Mouse (Mus musculus): ENCODE measurements around the gene Ift122. TPM values are rescaled to one million over a fixed set of nuclear protein-coding genes. Genes with fewer than 3 reads are reported as not detected.

Ift122 gene
- polyA plus RNA-seq, 1 experiment from 2014 or later, result 18.8 TPM

DNA sequence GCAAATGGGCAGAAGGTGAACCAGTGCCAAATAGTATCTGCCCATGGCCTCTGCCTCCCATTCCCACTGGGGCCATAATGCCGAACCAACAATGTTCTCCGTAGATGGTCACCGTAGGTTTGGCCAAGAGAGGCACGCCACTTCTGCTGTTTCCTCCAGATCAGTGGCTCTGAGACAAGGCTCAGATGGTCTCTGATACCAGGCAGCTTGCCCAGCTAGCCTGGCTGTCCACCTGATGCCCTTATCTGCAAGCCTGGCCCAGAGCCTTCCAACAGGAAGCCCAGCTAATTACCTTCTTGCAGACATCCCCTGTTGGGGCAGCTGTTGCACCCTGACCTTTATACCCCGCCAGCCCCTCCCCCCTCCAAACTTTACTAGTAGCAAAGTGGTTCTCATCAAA, 114.8 kb downstream of the Ift122 start:
- 71% methylated on average over 5 of the region's 5 CpGs for WGBS
- Histone ChIP-seq H3K36me3 (peaks cover 8% of the 10 kb centered on the region; the same call in 1 of the 2 replicates), H3K27ac (no peak overlapping the region), H3K4me2 (no peak overlapping the region), H3K4me1 (peaks cover 17% of the 10 kb centered on the region), H3K9me3 (no peaks in the 10 kb centered on the region), H3K27me3 (replicated peaks) (no peaks in the 10 kb centered on the region), H3K9ac (no peak overlapping the region), H3K4me3 (replicated peaks) (no peak overlapping the region)
- no peak for ATAC-seq (ENCODE audit: insufficient read depth, low FRiP score, low read depth)

DNA sequence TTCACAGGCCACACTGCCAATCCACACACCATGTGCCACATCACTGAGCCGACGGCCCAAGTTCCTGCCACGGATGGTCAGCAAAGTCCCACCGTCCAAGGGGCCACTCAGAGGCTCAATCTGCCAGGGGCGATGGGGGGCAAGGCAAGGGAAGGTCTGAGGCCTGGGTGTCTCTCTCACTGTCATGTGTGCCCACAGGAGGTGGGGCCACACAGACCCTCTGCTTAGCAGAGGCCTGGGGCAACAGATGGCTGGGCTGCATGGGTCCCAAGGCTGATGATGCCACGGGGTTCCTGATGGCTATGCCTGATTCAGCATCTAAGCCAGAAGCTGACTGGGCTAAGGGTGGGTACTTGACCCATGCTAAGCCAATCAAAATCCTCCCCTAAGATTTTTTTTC, 115.4 kb downstream of the Ift122 start:
- Histone ChIP-seq H3K4me2 (no peak overlapping the region), H3K9me3 (no peaks in the 10 kb centered on the region), H3K4me3 (replicated peaks) (no peak overlapping the region), H3K9ac (no peak overlapping the region), H3K4me1 (peaks cover 17% of the 10 kb centered on the region), H3K27me3 (replicated peaks) (no peaks in the 10 kb centered on the region), H3K27ac (no peak overlapping the region), H3K36me3 (peaks cover 8% of the 10 kb centered on the region; the same call in 1 of the 2 replicates)
- ATAC-seq (ENCODE audit: insufficient read depth, low FRiP score, low read depth), result no peak
- 80% methylated on average over 6 of the region's 6 CpGs for WGBS

GRCm38 (mm10) chr6:115969103-115969502, 115.8 kb downstream of the Ift122 start:
- 69% methylated on average over 9 of the region's 9 CpGs for WGBS

DNA sequence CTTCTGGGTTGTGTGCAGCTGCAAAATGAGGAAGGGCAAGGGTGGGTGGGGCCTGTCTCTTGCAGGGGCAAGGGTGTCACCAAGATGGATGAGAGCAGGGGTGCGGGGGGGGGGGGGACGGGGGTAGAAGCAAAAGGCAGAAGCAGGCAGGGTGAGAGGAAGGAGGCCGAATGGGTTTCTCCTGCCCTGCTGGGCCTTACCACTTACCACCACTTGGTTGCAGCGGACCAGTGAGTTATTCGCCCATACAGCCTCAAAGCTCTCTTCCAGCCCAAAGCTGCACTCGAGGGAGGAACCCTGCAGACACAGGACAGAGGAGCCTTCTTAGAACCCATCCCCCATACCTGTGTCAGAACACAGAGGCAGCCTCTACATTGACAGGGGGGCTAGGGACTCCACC, 116.7 kb downstream of the Ift122 start:
- Histone ChIP-seq H3K4me2 (no peak overlapping the region), H3K9me3 (no peaks in the 10 kb centered on the region), H3K27ac (no peak overlapping the region), H3K4me3 (replicated peaks) (no peak overlapping the region), H3K9ac (no peak overlapping the region), H3K27me3 (replicated peaks) (no peaks in the 10 kb centered on the region), H3K4me1 (peaks cover 17% of the 10 kb centered on the region), H3K36me3 (peaks cover 4% of the 10 kb centered on the region; the same call in 1 of the 2 replicates)
- ATAC-seq (ENCODE audit: insufficient read depth, low FRiP score, low read depth), result no peak
- 60% methylated on average over 6 of the region's 6 CpGs for WGBS

More at GRCm38 (mm10) chr6:115969103-115969502, 115.8 kb downstream of the Ift122 start:
- H3K36me3 ChIP-seq, result peaks cover 7% of the 10 kb centered on the region; the same call in 1 of the 2 replicates
- peaks cover 17% of the 10 kb centered on the region for H3K4me1 ChIP-seq
- ATAC-seq (ENCODE audit: insufficient read depth, low FRiP score, low read depth), result no peak
- no peaks in the 10 kb centered on the region for H3K27me3 ChIP-seq (replicated peaks)
- H3K9me3 ChIP-seq, result no peaks in the 10 kb centered on the region
- H3K9ac ChIP-seq, result no peak overlapping the region
- no peak overlapping the region for H3K4me2 ChIP-seq
- H3K4me3 ChIP-seq (replicated peaks), result no peak overlapping the region
- no peak overlapping the region for H3K27ac ChIP-seq

- Histone ChIP-seq H3K4me1 (peaks cover 17% of the 10 kb centered on the region), H3K9ac (no peak overlapping the region), H3K27ac (no peak overlapping the region), H3K4me2 (no peak overlapping the region), H3K9me3 (no peaks in the 10 kb centered on the region), H3K27me3 (replicated peaks) (no peaks in the 10 kb centered on the region), H3K36me3 (peaks cover 6% of the 10 kb centered on the region; the same call in 1 of the 2 replicates), H3K4me3 (replicated peaks) (no peak overlapping the region)
- ATAC-seq (ENCODE audit: insufficient read depth, low FRiP score, low read depth), result no peak
- WGBS, result 46% methylated on average over 13 of the region's 13 CpGs
These were observed 118.2 kb downstream of the Ift122 start for GRCm38 (mm10) chr6:115971273-115972060.

DNA sequence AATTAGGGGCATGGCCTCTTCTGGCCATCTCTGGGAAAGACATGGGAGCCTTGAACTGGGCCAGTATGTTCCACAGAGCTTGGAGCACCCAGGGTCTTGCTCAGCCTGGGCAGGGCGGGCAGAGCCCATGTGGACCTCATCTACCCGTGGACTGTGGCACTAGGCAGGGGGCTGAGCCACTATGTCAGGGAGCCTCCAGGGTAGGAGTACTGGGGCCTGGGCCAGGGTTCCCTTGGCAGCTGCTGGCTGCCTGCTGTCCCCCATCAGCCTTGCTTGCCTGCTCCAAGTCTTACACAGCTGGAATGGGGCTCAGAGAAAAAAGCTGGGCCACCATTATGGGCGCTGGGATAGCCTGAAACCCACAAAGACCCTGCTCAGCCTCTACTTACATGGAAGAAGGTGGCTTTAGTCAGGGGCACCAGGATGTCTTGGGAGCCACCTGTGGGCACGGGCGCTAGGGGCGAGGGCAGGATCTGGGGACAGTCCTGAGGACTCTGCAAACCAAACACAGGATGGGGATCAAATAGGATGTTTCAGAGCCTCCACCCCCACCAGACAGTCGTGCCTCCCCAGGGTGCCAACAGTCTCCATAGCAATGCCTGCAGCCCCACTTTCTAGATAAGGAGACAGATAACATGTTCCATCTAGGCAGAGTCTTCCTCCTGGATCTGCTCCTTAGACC, 119.0 kb downstream of the Ift122 start:
- H3K9me3 ChIP-seq, result no peaks in the 10 kb centered on the region
- 79% methylated on average over 7 of the region's 7 CpGs for WGBS
- no peak for ATAC-seq (ENCODE audit: insufficient read depth, low FRiP score, low read depth)
- no peak overlapping the region for H3K27ac ChIP-seq
- no peak overlapping the region for H3K9ac ChIP-seq
- no peak overlapping the region for H3K4me3 ChIP-seq (replicated peaks)
- H3K4me2 ChIP-seq, result no peak overlapping the region
- H3K36me3 ChIP-seq, result peaks cover 6% of the 10 kb centered on the region; the same call in 1 of the 2 replicates
- peaks cover 17% of the 10 kb centered on the region for H3K4me1 ChIP-seq
- no peaks in the 10 kb centered on the region for H3K27me3 ChIP-seq (replicated peaks)

GRCm38 (mm10) chr6:115973139-115973875, 120.0 kb downstream of the Ift122 start:
- 86% methylated on average over 15 of the region's 15 CpGs for WGBS
- no peak overlapping the region for H3K4me3 ChIP-seq (replicated peaks)
- H3K9ac ChIP-seq, result no peak overlapping the region
- ATAC-seq (ENCODE audit: insufficient read depth, low FRiP score, low read depth), result no peak
- H3K36me3 ChIP-seq, result peaks cover 6% of the 10 kb centered on the region; the same call in 1 of the 2 replicates
- no peak overlapping the region for H3K4me2 ChIP-seq
- no peaks in the 10 kb centered on the region for H3K9me3 ChIP-seq
- peaks cover 17% of the 10 kb centered on the region for H3K4me1 ChIP-seq
- no peak overlapping the region for H3K27ac ChIP-seq
- no peaks in the 10 kb centered on the region for H3K27me3 ChIP-seq (replicated peaks)

- WGBS, result 77% methylated on average over 16 of the region's 16 CpGs
- Histone ChIP-seq H3K9ac (no peak overlapping the region), H3K27me3 (replicated peaks) (no peaks in the 10 kb centered on the region), H3K4me1 (peaks cover 17% of the 10 kb centered on the region), H3K27ac (no peak overlapping the region), H3K36me3 (peaks cover 6% of the 10 kb centered on the region; the same call in 1 of the 2 replicates), H3K4me3 (replicated peaks) (no peak overlapping the region), H3K9me3 (no peaks in the 10 kb centered on the region), H3K4me2 (no peak overlapping the region)
- ATAC-seq (ENCODE audit: insufficient read depth, low FRiP score, low read depth), result no peak
These were observed 120.8 kb downstream of the Ift122 start for GRCm38 (mm10) chr6:115973881-115974662.

DNA sequence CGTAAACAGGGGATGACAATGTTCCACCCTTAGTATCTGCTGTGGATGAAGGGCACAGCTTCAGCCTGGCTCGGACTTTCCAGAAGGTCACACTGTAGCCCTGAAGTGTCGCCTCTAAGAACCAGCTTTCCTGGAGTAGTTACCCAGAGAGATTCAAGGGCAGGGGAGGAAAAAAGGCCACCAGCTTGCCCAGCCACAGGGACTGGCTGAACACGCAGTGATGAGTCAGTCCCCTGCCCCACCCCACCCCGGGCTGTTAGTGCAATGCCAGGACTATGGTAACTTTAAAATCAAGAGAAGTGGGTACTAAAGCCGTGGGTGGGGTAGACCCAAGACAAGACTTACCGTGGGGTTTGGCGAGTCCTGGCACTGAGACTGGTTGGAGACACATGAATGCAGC, 122.3 kb downstream of the Ift122 start:
- Histone ChIP-seq H3K27me3 (replicated peaks) (no peaks in the 10 kb centered on the region), H3K27ac (no peak overlapping the region), H3K36me3 (peaks cover 4% of the 10 kb centered on the region; the same call in 1 of the 2 replicates), H3K4me2 (no peak overlapping the region), H3K4me3 (replicated peaks) (no peak overlapping the region), H3K9me3 (no peaks in the 10 kb centered on the region), H3K4me1 (peaks cover 17% of the 10 kb centered on the region), H3K9ac (no peak overlapping the region)
- ATAC-seq (ENCODE audit: insufficient read depth, low FRiP score, low read depth), result no peak
- WGBS, result 82% methylated on average over 8 of the region's 8 CpGs

All from stomach, embryonic 15.5 days (tissue).